Mouse (Mus musculus) lung, adult 18-20 months (tissue): ENCODE results near the gene Crmp1.

Source experiments
- DNase-seq, 2 experiments: peaks; one replicate each; pipeline ENCODE4 v3.0.0; 2022; ENCODE audit warnings: mixed read lengths in 2 of 2

Gene Crmp1

GRCm38 (mm10) chr5:37310026-37310425 is 68.3 kb downstream of the Crmp1 start:
- DNase-seq = no peak

DNA sequence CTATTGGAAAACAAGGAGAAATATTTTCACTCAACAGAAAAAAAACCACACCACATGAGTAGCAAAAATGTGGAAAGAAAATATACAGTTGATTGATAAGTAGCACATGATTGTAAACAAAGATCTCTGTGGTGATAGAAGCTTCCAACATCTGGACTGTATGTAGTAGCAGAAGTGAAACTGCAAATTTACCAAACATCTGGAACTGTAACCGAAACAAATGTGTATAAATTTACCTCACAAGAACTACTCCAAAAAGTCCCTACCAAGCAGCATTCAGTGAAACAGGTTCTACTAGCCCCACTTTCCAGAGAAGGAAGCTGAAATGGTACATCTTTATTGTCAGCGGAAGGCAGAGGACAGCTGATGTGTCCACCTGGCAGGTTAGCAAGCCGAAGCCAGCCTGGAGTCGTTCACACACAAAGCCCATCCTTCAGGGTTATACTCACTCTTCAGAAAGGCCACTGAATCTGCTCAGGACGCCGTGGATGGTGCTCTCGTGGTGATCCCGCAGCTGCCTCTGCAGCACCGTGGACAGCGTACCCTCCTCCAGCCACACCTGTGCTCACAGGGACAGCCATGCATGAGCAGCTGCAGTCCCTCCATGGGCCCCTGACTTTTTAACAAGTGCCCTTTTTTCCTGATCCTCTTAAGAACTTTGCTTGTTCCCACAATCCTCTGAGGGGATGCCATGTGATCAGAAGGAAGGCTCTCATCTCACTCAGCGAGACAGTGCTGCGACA is 71.4 kb downstream of the Crmp1 start:
- DNase-seq = no peak

- no peak for DNase-seq
Measured at GRCm38 (mm10) chr5:37318715-37319114, 77.0 kb downstream of the Crmp1 start.

GRCm38 (mm10) chr5:37320174-37320573 is 78.4 kb downstream of the Crmp1 start:
- DNase-seq = no peak

- DNase-seq = no peak
Measured at GRCm38 (mm10) chr5:37320761-37321160, 79.0 kb downstream of the Crmp1 start.

- no peak for DNase-seq
Measured at GRCm38 (mm10) chr5:37326675-37327074, 84.9 kb downstream of the Crmp1 start.

DNA sequence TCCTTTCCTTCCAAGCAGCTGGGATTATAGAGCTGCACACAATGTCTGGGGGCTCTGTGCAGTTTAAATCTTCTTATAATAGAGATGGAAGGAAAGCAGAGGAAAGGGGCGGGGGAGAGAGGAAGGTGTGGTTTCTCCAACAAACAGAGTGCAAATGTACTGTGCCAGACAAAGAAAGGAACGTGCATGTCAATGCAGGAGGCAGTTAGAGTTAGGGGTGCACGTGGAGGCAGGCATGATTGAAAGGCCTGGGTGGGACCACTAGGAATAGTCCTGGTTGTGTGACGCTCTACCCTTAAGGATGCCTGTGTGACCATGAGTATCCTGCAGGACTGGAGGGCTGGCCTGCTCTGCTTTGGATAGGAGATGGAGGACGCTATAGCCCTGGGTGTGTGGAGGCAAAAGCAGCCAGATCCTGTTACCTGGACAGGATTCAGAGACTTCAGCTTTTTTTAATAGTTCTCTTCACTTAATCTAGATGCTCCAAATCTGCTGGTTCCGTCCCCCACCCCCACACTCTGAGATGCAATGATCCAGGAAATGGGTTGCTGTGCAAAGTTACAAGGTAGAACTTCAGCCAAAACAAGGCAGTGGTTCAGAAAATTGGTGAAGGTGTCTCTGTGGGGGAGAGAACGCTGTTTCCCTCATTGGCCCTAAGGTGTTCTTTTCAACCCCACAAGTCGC is 88.9 kb downstream of the Crmp1 start:
- DNase-seq = no peak

GRCm38 (mm10) chr5:37331133-37331505 is 89.4 kb downstream of the Crmp1 start:
- no peak for DNase-seq

DNA sequence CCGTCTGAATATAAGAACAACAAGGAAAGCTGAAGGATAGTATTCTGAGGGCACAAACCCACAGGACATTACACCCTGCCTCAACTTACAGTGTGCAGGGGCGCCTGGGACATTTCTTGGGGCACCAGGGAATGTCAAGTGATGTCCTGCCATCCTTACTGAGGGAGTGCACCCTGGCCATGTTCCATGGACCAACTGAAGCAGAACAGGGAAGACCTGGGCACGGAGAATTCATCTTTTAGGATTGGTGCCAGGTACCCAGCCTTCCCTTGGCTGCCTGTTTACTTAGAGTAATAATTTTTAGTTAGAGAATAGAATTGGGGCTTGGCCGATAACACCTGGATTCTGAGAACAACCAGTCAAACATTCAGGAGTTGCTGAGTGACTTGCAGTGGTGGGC is 90.3 kb downstream of the Crmp1 start:
- DNase-seq = no peak

DNA sequence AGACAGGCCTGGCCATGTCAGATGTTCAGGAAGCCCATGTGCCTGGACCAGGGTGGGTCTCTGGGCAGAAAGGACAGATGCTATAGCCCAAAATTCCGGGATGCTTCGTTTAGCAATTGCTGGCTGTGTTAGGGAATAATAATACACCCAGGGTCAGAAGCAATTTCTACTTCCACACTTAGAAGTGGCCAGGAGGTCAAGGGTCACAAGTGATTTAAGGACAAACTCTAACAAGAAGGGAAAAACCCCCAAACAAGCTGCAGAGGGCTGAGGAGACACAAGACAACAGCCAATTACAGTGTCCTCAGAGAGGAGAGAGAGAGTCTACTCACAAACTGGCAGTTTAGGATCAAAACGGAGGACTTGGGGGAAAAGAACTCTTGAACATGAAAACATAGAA is 93.3 kb downstream of the Crmp1 start:
- no peak for DNase-seq

DNA sequence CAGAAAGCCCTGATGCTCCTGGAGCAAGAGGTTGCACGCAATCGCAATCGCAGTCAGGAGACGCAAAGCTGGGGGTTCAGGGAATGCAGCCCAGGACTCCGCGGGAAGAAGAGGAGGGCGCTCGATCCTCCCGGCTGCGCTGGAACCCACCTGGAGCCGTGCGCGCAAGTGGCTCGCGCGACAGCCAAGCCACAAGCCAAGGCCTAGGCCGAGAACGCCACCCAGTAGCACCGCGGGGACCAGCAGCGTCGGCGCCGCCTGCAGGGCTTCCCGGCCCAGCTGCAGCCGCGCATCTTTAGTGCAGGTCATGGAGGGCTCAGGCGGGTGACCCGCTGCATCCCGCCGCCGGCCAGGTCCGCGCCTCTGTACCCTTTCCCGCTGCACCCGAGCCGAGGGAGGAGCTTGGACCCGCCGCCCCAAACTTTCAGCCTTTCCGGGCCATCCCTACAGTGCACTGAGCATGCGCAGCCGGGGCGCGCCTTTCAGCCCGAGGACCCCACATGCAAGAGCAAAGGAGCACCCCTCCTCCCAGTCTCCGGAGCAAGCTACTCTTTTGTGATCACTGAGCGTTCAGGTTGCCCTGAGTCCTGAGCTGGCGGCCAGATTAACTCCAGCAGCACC is 94.9 kb downstream of the Crmp1 start, which contains the start of gene Evc:
Gene Evc, minus strand, starts transcription at position 410 of the 621 bp plus-strand sequence.
- DNase-seq = peak; percentile 47 to 54

DNA sequence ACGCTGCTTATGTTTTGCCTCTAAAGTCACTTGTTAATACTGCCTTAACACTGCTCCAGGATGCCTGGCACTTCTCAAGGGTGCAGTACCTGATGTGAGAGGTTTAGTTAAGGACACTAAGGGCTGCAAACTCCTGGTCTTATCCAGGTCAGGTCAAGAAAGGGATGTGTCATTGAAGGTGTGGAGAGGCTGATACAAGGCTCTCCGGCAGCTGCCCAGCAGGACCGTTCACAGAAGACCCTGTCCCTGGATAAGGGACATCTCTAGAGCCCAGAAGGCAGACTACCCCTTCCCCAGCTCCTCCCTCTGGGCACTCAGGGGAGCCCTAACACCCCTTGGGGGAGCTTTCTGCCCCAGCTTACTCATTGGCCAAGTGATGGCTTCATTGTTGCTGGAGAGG is 96.0 kb downstream of the Crmp1 start:
- DNase-seq = no peak

GRCm38 (mm10) chr5:37338288-37338687 is 96.5 kb downstream of the Crmp1 start, which contains the start of gene Evc2:
TSS of gene Evc2 (plus strand) at chr5:37338499.
- peak; percentile 59 to 67 for DNase-seq
